Mouse (Mus musculus) G1E (cell line): ENCODE measurements around the gene Serpine2.

ENCODE experiments used
- CTCF ChIP-seq: IDR thresholded peaks from 2 replicates; pipeline ENCODE4 v1.5.1; 2012; ENCODE audit warnings: low read depth, low read length, inconsistent platforms, mixed read lengths
- GATA1 ChIP-seq: IDR thresholded peaks from 2 replicates; pipeline ENCODE4 v1.6.1; 2012; ENCODE audit warnings: borderline replicate concordance, low read length, inconsistent platforms, mixed read lengths

GRCm38 (mm10) chr1:79786267-79786927 is 74.6 kb downstream of the Serpine2 start:
- TF ChIP-seq GATA1 (no peak), CTCF (no peak)
